Mouse (Mus musculus): ENCODE measurements at regions not wholly inside any gene's neighbourhood (a gene's known extent, or its start where the extent isn't known, plus 50 kb on each side); places are given as distances from the start of the nearest gene placed in this dataset.

DNA sequence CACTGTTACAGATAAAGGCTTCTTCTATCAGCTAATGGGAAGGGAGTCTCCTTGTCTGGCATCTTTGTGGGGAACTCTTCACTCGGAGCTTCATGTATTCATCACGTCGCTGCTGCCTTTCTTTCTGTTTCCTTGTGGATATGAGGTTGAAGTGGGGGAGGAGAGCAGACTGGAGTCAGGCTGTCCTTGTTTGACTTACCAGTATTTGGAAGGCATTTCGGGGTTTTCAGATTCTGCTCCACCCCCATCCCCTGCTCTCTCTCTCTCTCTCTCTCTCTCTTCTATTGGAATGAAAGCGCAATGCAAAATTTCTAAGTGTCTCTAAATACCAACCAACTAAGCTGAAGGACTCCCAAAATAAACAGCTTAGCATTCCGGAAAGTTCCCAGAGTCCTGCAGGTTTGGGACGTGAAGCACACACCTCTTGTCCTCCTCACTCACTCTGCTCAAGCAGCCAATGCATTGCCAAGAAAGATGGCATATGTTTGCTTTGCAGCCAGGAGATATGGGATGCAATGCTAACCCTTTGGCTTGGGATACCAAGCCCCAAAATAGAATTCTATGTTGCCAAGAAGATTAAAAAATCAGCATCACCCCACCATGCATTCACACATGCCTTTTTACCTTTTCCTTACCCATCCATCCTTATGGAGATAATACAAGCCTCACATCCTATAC is 670.3 kb downstream of the Cdk5rap2 start:
- CTCF ChIA-PET, result no interaction called here
- DNase-seq (ENCODE audit: low read depth, low spot score), result no peak
- in situ Hi-C loops (cut with MboI; ENCODE audit: low pct_unique_long_range_greater_than_20kb), result no loop called here

More for the DNA sequence above, 670.3 kb downstream of the Cdk5rap2 start:
- no peaks in the 10 kb centered on the region for H3K27me3 ChIP-seq
- POLR2A ChIA-PET, result interaction anchor here (0.6 kb wide), 1 partner anchor 18 kb away, joined by 4 read pairs; no protein-coding TSS in a partner anchor
- ATAC-seq, result no peak
- no peak for TF ChIP-seq CTCF (IDR thresholded peaks at IDR 0.05)
